ENCODE assay signal across 8 mouse cellular contexts in the genomic region with DNA sequence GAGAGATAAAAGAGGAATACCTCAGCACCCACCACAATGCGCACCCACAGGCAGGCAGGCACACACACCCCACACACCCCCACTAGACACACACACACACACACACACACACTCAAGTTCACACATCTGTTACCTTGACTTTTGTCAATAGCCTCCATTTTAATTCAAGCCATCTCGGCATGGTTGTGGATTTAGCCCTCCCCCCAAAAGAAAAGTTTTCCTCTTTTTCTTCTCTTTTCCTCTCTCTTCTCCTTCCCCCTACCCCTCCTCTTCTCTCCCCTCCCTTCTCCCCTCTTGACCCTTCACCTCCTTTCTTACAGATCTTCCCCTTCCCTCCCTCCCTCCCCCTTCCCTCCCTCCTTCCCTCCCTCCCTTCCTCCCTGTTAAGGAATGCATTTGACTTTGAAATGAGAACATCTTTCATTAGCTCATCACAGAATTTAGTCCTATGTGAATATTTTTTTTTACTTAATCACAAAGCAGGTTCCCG.
DNase-seq lines count a peak whose midpoint lies in the region; ATAC-seq and TF ChIP-seq lines count a peak whose summit lies in the region.

No protein-coding gene starts in this region.

- H3K27me3 ChIP-seq in liver, embryonic 11.5 days (replicated peaks; ENCODE audit: control insufficient read depth, insufficient read depth, low read length) = peaks cover 16% of the 10 kb centered on the region; the same call in 1 of the 2 replicates
- no peaks in the 10 kb centered on the region for H3K27me3 ChIP-seq in embryonic facial prominence, embryonic 14.5 days (replicated peaks; ENCODE audit: control insufficient read depth, insufficient read depth, low read length)
- no peaks in the 10 kb centered on the region; the same call in 1 of the 2 replicates for H3K27me3 ChIP-seq in intestine, postnatal 0 days (replicated peaks; ENCODE audit: control insufficient read depth, insufficient read depth, low read length)
- H3K27me3 ChIP-seq in neural tube, embryonic 13.5 days = peaks cover 24% of the 10 kb centered on the region

- H3K4me2 ChIP-seq in liver, embryonic 11.5 days = peak overlapping the region; percentile 58
- peak overlapping the region; percentile 45 for H3K4me2 ChIP-seq in embryonic facial prominence, embryonic 14.5 days (ENCODE audit: low read depth, low read length)
- peak overlapping the region; percentile 40 for H3K4me2 ChIP-seq in intestine, postnatal 0 days (replicated peaks; ENCODE audit: low read depth)
- peak overlapping the region; percentile 39 for H3K4me2 ChIP-seq in neural tube, embryonic 13.5 days

- peak overlapping the region; percentile 70 for H3K27ac ChIP-seq in liver, embryonic 11.5 days (ENCODE audit: low read depth, low read length)
- peak overlapping the region; percentile 83 for H3K27ac ChIP-seq in embryonic facial prominence, embryonic 14.5 days (replicated peaks; ENCODE audit: low read depth, low read length)
- H3K27ac ChIP-seq in intestine, postnatal 0 days (ENCODE audit: low read depth, low read length) = peak overlapping the region; percentile 28; the same call in 1 of the 2 replicates
- peak overlapping the region; percentile 76 for H3K27ac ChIP-seq in neural tube, embryonic 13.5 days (replicated peaks)

- no peak for DNase-seq in liver, embryonic 11.5 days (ENCODE audit: low spot score)
- DNase-seq in liver = no peak
- DNase-seq in embryonic facial prominence, embryonic 14.5 days (ENCODE audit: low spot score) = no peak
- no peak for DNase-seq in urinary bladder, postnatal 10 days (ENCODE audit: low spot score)
- DNase-seq in c-Kit-positive CD71-positive TER-119-positive erythroid progenitor cells, embryonic 14.5 days (ENCODE audit: low spot score) = no peak
- DNase-seq in thymus, postnatal 10 days (ENCODE audit: low spot score in 2 of 2) = no peak

- no peak overlapping the region; the same call in 1 of the 2 replicates for H3K9ac ChIP-seq in liver, embryonic 11.5 days (ENCODE audit: low read depth, low read length)
- 0 out of 2 replicates have a peak overlapping the region, but pooled peaks have one; percentile 34 for H3K9ac ChIP-seq in embryonic facial prominence, embryonic 14.5 days (ENCODE audit: low read depth, low read length)
- H3K9ac ChIP-seq in intestine, postnatal 0 days (ENCODE audit: low read depth, low read length) = no peak overlapping the region
- H3K9ac ChIP-seq in neural tube, embryonic 13.5 days = 0 out of 2 replicates have a peak overlapping the region, but pooled peaks have one; percentile 22

- no peak for TF ChIP-seq CTCF in intestine, postnatal 0 days (IDR thresholded peaks at IDR 0.05; ENCODE audit: low read depth)

- H3K4me1 ChIP-seq in liver, embryonic 11.5 days (replicated peaks; ENCODE audit: control insufficient read depth, insufficient read depth, low read length) = peaks cover 42% of the 10 kb centered on the region
- peaks cover 62% of the 10 kb centered on the region for H3K4me1 ChIP-seq in embryonic facial prominence, embryonic 14.5 days (ENCODE audit: control insufficient read depth, insufficient read depth, low read length)
- H3K4me1 ChIP-seq in intestine, postnatal 0 days (replicated peaks; ENCODE audit: control insufficient read depth, insufficient read depth, low read length) = peaks cover 3% of the 10 kb centered on the region
- H3K4me1 ChIP-seq in neural tube, embryonic 13.5 days (replicated peaks) = peaks cover 78% of the 10 kb centered on the region

- no peak for ATAC-seq in liver, embryonic 11.5 days (replicated peaks; ENCODE audit: low FRiP score)
- no peak for ATAC-seq in embryonic facial prominence, embryonic 14.5 days (ENCODE audit: low read depth)
- no peak for ATAC-seq in intestine, postnatal 0 days
- no peak for ATAC-seq in neural tube, embryonic 13.5 days (ENCODE audit: low read depth)

- WGBS in liver, embryonic 11.5 days = 3% methylated on average over 3 of the region's 3 CpGs
- 27% methylated on average over 3 of the region's 3 CpGs for WGBS in embryonic facial prominence, embryonic 14.5 days
- 31% methylated on average over 3 of the region's 3 CpGs for WGBS in intestine, postnatal 0 days
- 3% methylated on average over 3 of the region's 3 CpGs for WGBS in neural tube, embryonic 13.5 days

- no peaks in the 10 kb centered on the region for H3K36me3 ChIP-seq in liver, embryonic 11.5 days (ENCODE audit: control insufficient read depth, insufficient read depth, low read length)
- H3K36me3 ChIP-seq in embryonic facial prominence, embryonic 14.5 days (ENCODE audit: control insufficient read depth, insufficient read depth, low read length) = no peaks in the 10 kb centered on the region
- no peaks in the 10 kb centered on the region for H3K36me3 ChIP-seq in intestine, postnatal 0 days (ENCODE audit: control insufficient read depth, insufficient read depth)
- no peaks in the 10 kb centered on the region for H3K36me3 ChIP-seq in neural tube, embryonic 13.5 days

- H3K4me3 ChIP-seq in liver, embryonic 11.5 days (ENCODE audit: low read depth, low read length) = peak overlapping the region; percentile 6; the same call in 1 of the 2 replicates
- no peak overlapping the region for H3K4me3 ChIP-seq in embryonic facial prominence, embryonic 14.5 days (ENCODE audit: low read depth, low read length)
- 0 out of 2 replicates have a peak overlapping the region, but pooled peaks have one; percentile 7 for H3K4me3 ChIP-seq in intestine, postnatal 0 days (ENCODE audit: low read depth, low read length)
- H3K4me3 ChIP-seq in neural tube, embryonic 13.5 days = no peak overlapping the region

- no peaks in the 10 kb centered on the region for H3K9me3 ChIP-seq in liver, embryonic 11.5 days (ENCODE audit: control insufficient read depth, low read length)
- H3K9me3 ChIP-seq in embryonic facial prominence, embryonic 14.5 days (ENCODE audit: control insufficient read depth, low read length) = no peaks in the 10 kb centered on the region
- no peaks in the 10 kb centered on the region for H3K9me3 ChIP-seq in intestine, postnatal 0 days (ENCODE audit: control insufficient read depth)
- no peaks in the 10 kb centered on the region for H3K9me3 ChIP-seq in neural tube, embryonic 13.5 days

Comparison
In these comparisons a context has a peak if more than half of its experiments do, and no peak if none do; other contexts are left out.
1. H3K27ac ChIP-seq: peak in every context shown above with its lines; median percentile 83 in embryonic facial prominence, embryonic 14.5 days; 76 in neural tube, embryonic 13.5 days; 70 in liver, embryonic 11.5 days; 28 in intestine, postnatal 0 days.
2. H3K4me3 ChIP-seq: peak in liver, embryonic 11.5 days (single experiment) and intestine, postnatal 0 days (single experiment); none in embryonic facial prominence, embryonic 14.5 days (single experiment) and neural tube, embryonic 13.5 days (single experiment).
3. H3K9ac ChIP-seq: peak in embryonic facial prominence, embryonic 14.5 days (single experiment) and neural tube, embryonic 13.5 days (single experiment); none in liver, embryonic 11.5 days (single experiment) and intestine, postnatal 0 days (single experiment).
4. Peak in every context shown above with its lines, with median percentiles within 50 percentile points of each other: H3K4me2 ChIP-seq.